Comparison of ENCODE assay signal across 8 mouse cellular contexts in genomic region chr2:127136979-127137378, GRCm38 (mm10). TPM values are rescaled to one million over a fixed set of nuclear protein-coding genes. Genes with fewer than 3 reads are reported as not detected.
DNase-seq lines count a peak whose midpoint lies in the region; ATAC-seq and TF ChIP-seq lines count a peak whose summit lies in the region.

No protein-coding gene starts in this region.

- peaks cover 10% of the 10 kb centered on the region; the same call in 1 of the 2 replicates for H3K36me3 ChIP-seq in intestine, postnatal 0 days (ENCODE audit: control insufficient read depth, insufficient read depth)
- H3K36me3 ChIP-seq in lung, embryonic 14.5 days (ENCODE audit: insufficient read depth) = peaks cover 21% of the 10 kb centered on the region
- H3K36me3 ChIP-seq in small intestine, adult 2 months (ENCODE audit: control insufficient read depth, insufficient read depth, low read length) = peaks cover 1% of the 10 kb centered on the region; the same call in 1 of the 2 replicates

- peak; percentile 57 for DNase-seq in layer of hippocampus, adult 9-11 months
- DNase-seq in layer of hippocampus, postnatal 25 days (ENCODE audit: extremely low spot score in 1 of 2, low spot score in 1 of 2) = no peak
- peak; percentile 30 to 60 for DNase-seq in adrenal gland, postnatal 36 days
- peak; percentile 86 for DNase-seq in lung, embryonic 14.5 days

- no peak overlapping the region for H3K27ac ChIP-seq in intestine, postnatal 0 days (ENCODE audit: low read depth, low read length)
- peak overlapping the region; percentile 73; the same call in 1 of the 2 replicates for H3K27ac ChIP-seq in lung, embryonic 14.5 days (ENCODE audit: low read depth)
- peak overlapping the region; percentile 26 for H3K27ac ChIP-seq in small intestine, adult 2 months (ENCODE audit: insufficient read depth, low read depth, low read length)

- no peak overlapping the region for H3K4me3 ChIP-seq in intestine, postnatal 0 days (ENCODE audit: low read depth, low read length)
- H3K4me3 ChIP-seq in lung, embryonic 14.5 days (ENCODE audit: low read depth, low read length) = no peak overlapping the region
- no peak overlapping the region for H3K4me3 ChIP-seq in small intestine, adult 2 months (ENCODE audit: low read depth, low read length)

- no peak for TF ChIP-seq CTCF in intestine, postnatal 0 days (IDR thresholded peaks at IDR 0.05; ENCODE audit: low read depth)
- TF ChIP-seq CTCF in lung, embryonic 14.5 days (IDR thresholded peaks at IDR 0.05; ENCODE audit: low read depth) = no peak
- TF ChIP-seq CTCF in small intestine, adult 2 months (IDR thresholded peaks at IDR 0.05; ENCODE audit: extremely low read depth, insufficient read length, insufficient replicate concordance, low read depth, low read length) = no peak

- peak; percentile 60 for ATAC-seq in granulocyte monocyte progenitor cell, adult 5-6 weeks (replicated peaks; ENCODE audit: poor library complexity, severe bottlenecking)
- peak; percentile 39; the same call in 1 of the 2 replicates for ATAC-seq in intestine, postnatal 0 days
- peak; percentile 35 for ATAC-seq in lung, embryonic 14.5 days (ENCODE audit: insufficient read depth)
- ATAC-seq in cerebellum, adult (ENCODE audit: insufficient number of reproducible peaks, low FRiP score, low TSS enrichment) = no peak

- H3K9me3 ChIP-seq in intestine, postnatal 0 days (ENCODE audit: control insufficient read depth) = no peaks in the 10 kb centered on the region
- no peaks in the 10 kb centered on the region for H3K9me3 ChIP-seq in lung, embryonic 14.5 days (ENCODE audit: low read depth, low read length)

- H3K27me3 ChIP-seq in intestine, postnatal 0 days (replicated peaks; ENCODE audit: control insufficient read depth, insufficient read depth, low read length) = no peaks in the 10 kb centered on the region
- H3K27me3 ChIP-seq in lung, embryonic 14.5 days (ENCODE audit: insufficient read depth, low read length) = no peaks in the 10 kb centered on the region
- no peaks in the 10 kb centered on the region for H3K27me3 ChIP-seq in small intestine, adult 2 months (ENCODE audit: control insufficient read depth, insufficient read depth, low read length)

- 7% methylated on average over 5 of the region's 5 CpGs for WGBS in intestine, postnatal 0 days
- 5% methylated on average over 5 of the region's 5 CpGs for WGBS in lung, embryonic 14.5 days
- WGBS in small intestine, adult 2 months = 3% methylated on average over 5 of the region's 5 CpGs

- no peak for TF ChIP-seq POLR2A in small intestine, adult 2 months (IDR thresholded peaks at IDR 0.05; ENCODE audit: low read depth, low read length)

- 0 out of 2 replicates have a peak, but pooled peaks cover 4% of the 10 kb centered on the region for H3K4me1 ChIP-seq in intestine, postnatal 0 days (replicated peaks; ENCODE audit: control insufficient read depth, insufficient read depth, low read length)
- H3K4me1 ChIP-seq in lung, embryonic 14.5 days (ENCODE audit: insufficient read depth) = peaks cover 8% of the 10 kb centered on the region
- peaks cover 12% of the 10 kb centered on the region; the same call in 1 of the 2 replicates for H3K4me1 ChIP-seq in small intestine, adult 2 months (ENCODE audit: control insufficient read depth, insufficient read depth, insufficient read length, low read length)

- no peak overlapping the region for H3K9ac ChIP-seq in intestine, postnatal 0 days (ENCODE audit: low read depth, low read length)
- no peak overlapping the region for H3K9ac ChIP-seq in lung, embryonic 14.5 days

- 0 out of 2 replicates have a peak overlapping the region, but pooled peaks have one; percentile 1 for H3K4me2 ChIP-seq in intestine, postnatal 0 days (replicated peaks; ENCODE audit: low read depth)
- peak overlapping the region; percentile 21; the same call in 1 of the 2 replicates for H3K4me2 ChIP-seq in lung, embryonic 14.5 days

RNA-seq across cellular contexts. Expression of gene Ncaph, which starts 3.2 kb away (rescaled TPM):
- total RNA-seq in layer of hippocampus, postnatal 25 days (2021) = 1 to 10 TPM; 2.1 to 2.6 TPM
- 1 to 10 TPM; 3.9 to 4.3 TPM for total RNA-seq in adrenal gland, postnatal 36 days (2021)
- total RNA-seq in granulocyte monocyte progenitor cell, adult 5-6 weeks (2014; fragmentation: Nextera tagmentation) = 39.1 and 52.5 TPM in 2 replicates
- total RNA-seq in granulocyte monocyte progenitor cell, adult 5-6 weeks (2017) = 49.6 and 61.3 TPM in 2 replicates
- 14.0 and 15.1 TPM in 2 replicates for polyA plus RNA-seq in intestine, postnatal 0 days (2015; fragmentation: Nextera tagmentation; extraction: Ambion mirVana)
- 119 and 123 TPM in 2 replicates for polyA plus RNA-seq in lung, embryonic 14.5 days (2014; fragmentation: Nextera tagmentation; extraction: Ambion mirVana)
- polyA plus RNA-seq in small intestine, adult 2 months (2012; rRNA removed) = 0.86 and 2.2 TPM in 2 replicates

RNA-seq across cellular contexts. Expression of gene Itpripl1, which starts 6.3 kb away (rescaled TPM):
- 1 to 10 TPM; 2.5 to 2.8 TPM for total RNA-seq in layer of hippocampus, postnatal 25 days (2021)
- 1 to 10 TPM; 6.1 to 6.7 TPM for total RNA-seq in adrenal gland, postnatal 36 days (2021)
- 27.7 and 33.8 TPM in 2 replicates for total RNA-seq in granulocyte monocyte progenitor cell, adult 5-6 weeks (2014; fragmentation: Nextera tagmentation)
- total RNA-seq in granulocyte monocyte progenitor cell, adult 5-6 weeks (2017) = 22.5 and 26.2 TPM in 2 replicates
- 21.2 and 22.7 TPM in 2 replicates for polyA plus RNA-seq in intestine, postnatal 0 days (2015; fragmentation: Nextera tagmentation; extraction: Ambion mirVana)
- polyA plus RNA-seq in lung, embryonic 14.5 days (2014; fragmentation: Nextera tagmentation; extraction: Ambion mirVana) = 25.6 and 26.5 TPM in 2 replicates
- polyA plus RNA-seq in small intestine, adult 2 months (2012; rRNA removed) = 2.4 and 6.6 TPM in 2 replicates

Comparison
In these comparisons a context has a peak if more than half of its experiments do, and no peak if none do; other contexts are left out.
1. DNase-seq: peak in layer of hippocampus, adult 9-11 months (single experiment), adrenal gland, postnatal 36 days (2 of 2) and lung, embryonic 14.5 days (single experiment); none in layer of hippocampus, postnatal 25 days (0 of 2).
2. RNA of gene Ncaph, which starts 3.2 kb away (total RNA-seq): 39.1 to 61.3 TPM in granulocyte monocyte progenitor cell, adult 5-6 weeks; 3.9 to 4.3 TPM in adrenal gland, postnatal 36 days and 2.1 to 2.6 TPM in layer of hippocampus, postnatal 25 days; every median in the first group is over 4 times any median in the second.